Mouse (Mus musculus): ENCODE data around the gene Tatdn3.

GRCm38 (mm10) chr1:191099114-191099513 is 36.4 kb upstream of the Tatdn3 start:
- no peak for TF ChIP-seq CTCF (IDR thresholded peaks at IDR 0.05; ENCODE audit: low read depth, low read length)
- no peak for TF ChIP-seq GATA1 (IDR thresholded peaks at IDR 0.05; ENCODE audit: borderline replicate concordance, low read length)
